7 mouse cellular contexts compared by ENCODE assay signal in the genomic region with DNA sequence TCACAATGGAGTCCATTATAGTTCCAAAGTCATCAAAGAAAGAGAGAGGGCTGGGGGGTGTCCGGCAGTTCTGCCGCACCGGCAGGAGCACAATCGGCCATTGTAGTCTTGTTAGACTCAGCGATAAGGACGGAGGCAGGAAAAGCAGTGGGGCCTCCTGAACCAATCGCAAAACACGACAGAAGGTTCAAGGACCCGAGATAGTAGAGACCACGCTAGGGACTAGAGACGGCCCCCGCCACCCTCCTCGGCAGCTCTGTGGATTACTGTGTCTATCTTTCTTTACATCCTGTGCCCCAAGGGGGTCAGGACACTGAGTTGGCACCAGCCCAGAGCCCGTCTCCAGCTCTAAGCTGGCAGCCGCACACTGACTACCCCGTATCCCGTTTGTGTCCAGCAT. TPM values are rescaled to one million over a fixed set of nuclear protein-coding genes. Genes with fewer than 3 reads are reported as not detected.
DNase-seq lines count a peak whose midpoint lies in the region; ATAC-seq lines count a peak whose summit lies in the region.

No protein-coding gene starts in this region.

- WGBS in forebrain, embryonic 14.5 days, result 10% methylated on average over 17 of the region's 17 CpGs
- WGBS in liver, embryonic 12.5 days (ENCODE audit: insufficient replicate concordance), result 26% methylated on average over 17 of the region's 17 CpGs

- H3K9me3 ChIP-seq in forebrain, embryonic 14.5 days (replicated peaks; ENCODE audit: control insufficient read depth, low read length), result no peaks in the 10 kb centered on the region
- no peaks in the 10 kb centered on the region for H3K9me3 ChIP-seq in liver, embryonic 12.5 days (replicated peaks)

- no peak overlapping the region for H3K4me2 ChIP-seq in forebrain, embryonic 14.5 days (ENCODE audit: low read length)
- H3K4me2 ChIP-seq in liver, embryonic 12.5 days, result peak overlapping the region; percentile 22

- H3K9ac ChIP-seq in forebrain, embryonic 14.5 days (ENCODE audit: low read length), result no peak overlapping the region
- H3K9ac ChIP-seq in liver, embryonic 12.5 days, result no peak overlapping the region

- no peaks in the 10 kb centered on the region for H3K27me3 ChIP-seq in forebrain, embryonic 14.5 days (replicated peaks; ENCODE audit: control insufficient read depth, insufficient read depth, low read length)
- H3K27me3 ChIP-seq in liver, embryonic 12.5 days (replicated peaks), result peaks cover 69% of the 10 kb centered on the region

- H3K36me3 ChIP-seq in forebrain, embryonic 14.5 days (ENCODE audit: control insufficient read depth, insufficient read depth, low read length), result no peaks in the 10 kb centered on the region
- H3K36me3 ChIP-seq in liver, embryonic 12.5 days, result no peaks in the 10 kb centered on the region

- 0 out of 2 replicates have a peak overlapping the region, but pooled peaks have one; percentile 11 for H3K27ac ChIP-seq in forebrain, embryonic 14.5 days (ENCODE audit: low read depth, low read length)
- no peak overlapping the region for H3K27ac ChIP-seq in liver, embryonic 12.5 days

- H3K4me1 ChIP-seq in forebrain, embryonic 14.5 days (ENCODE audit: control insufficient read depth, insufficient read depth, low read length), result peaks cover 9% of the 10 kb centered on the region
- peaks cover 16% of the 10 kb centered on the region for H3K4me1 ChIP-seq in liver, embryonic 12.5 days

- DNase-seq in retina, postnatal 1 day, result peak; percentile 87
- no peak for DNase-seq in retina, embryonic 14.5 days (ENCODE audit: low spot score)
- peak; percentile 44 for DNase-seq in forebrain, embryonic 14.5 days (ENCODE audit: low spot score)
- DNase-seq in thymus, postnatal 25 days, result peak; percentile 23
- DNase-seq in kidney, postnatal 10 days, result no peak
- no peak for DNase-seq in ovary, postnatal 36 days (ENCODE audit: low spot score)

- H3K4me3 ChIP-seq in forebrain, embryonic 14.5 days (ENCODE audit: low read depth, low read length), result no peak overlapping the region
- no peak overlapping the region for H3K4me3 ChIP-seq in liver, embryonic 12.5 days

- no peak for ATAC-seq in forebrain, embryonic 14.5 days
- ATAC-seq in liver, embryonic 12.5 days, result peak; percentile 31; the same call in 1 of the 2 replicates

RNA-seq across cellular contexts. Expression of a gene that starts 48.6 kb away (rescaled TPM):
- polyA plus RNA-seq in forebrain, embryonic 14.5 days (2014; fragmentation: Nextera tagmentation; extraction: Ambion mirVana), result 9.3 and 14.5 TPM in 2 replicates
- polyA plus RNA-seq in liver, embryonic 12.5 days (2016; fragmentation: Nextera tagmentation; extraction: Ambion mirVana), result 3.2 and 3.3 TPM in 2 replicates

Comparison
In these comparisons a context has a peak if more than half of its experiments do, and no peak if none do; other contexts are left out.
1. DNase-seq: peak in retina, postnatal 1 day (single experiment), forebrain, embryonic 14.5 days (single experiment) and thymus, postnatal 25 days (single experiment); none in retina, embryonic 14.5 days (single experiment), kidney, postnatal 10 days (single experiment) and ovary, postnatal 36 days (single experiment).